Mouse (Mus musculus) small intestine, adult 2 months (tissue): Measurements from ENCODE around the gene Ephb1.

ENCODE experiments used
- CTCF ChIP-seq: fragments of 200-500 bp; IDR thresholded peaks from 2 replicates; pipeline ENCODE4 v1.5.1; 2012; ENCODE audit warnings: low read depth, mild to moderate bottlenecking, control low read depth, inconsistent platforms, low read length, moderate library complexity, mixed read lengths; ENCODE audit not compliant: insufficient replicate concordance, insufficient read length; ENCODE audit errors: extremely low read depth
- POLR2A ChIP-seq: fragments of 200-500 bp; IDR thresholded peaks from 2 replicates; pipeline ENCODE4 v1.6.1; 2012; ENCODE audit warnings: low read depth, mild to moderate bottlenecking, control low read depth, inconsistent platforms, low read length, moderate library complexity

DNA sequence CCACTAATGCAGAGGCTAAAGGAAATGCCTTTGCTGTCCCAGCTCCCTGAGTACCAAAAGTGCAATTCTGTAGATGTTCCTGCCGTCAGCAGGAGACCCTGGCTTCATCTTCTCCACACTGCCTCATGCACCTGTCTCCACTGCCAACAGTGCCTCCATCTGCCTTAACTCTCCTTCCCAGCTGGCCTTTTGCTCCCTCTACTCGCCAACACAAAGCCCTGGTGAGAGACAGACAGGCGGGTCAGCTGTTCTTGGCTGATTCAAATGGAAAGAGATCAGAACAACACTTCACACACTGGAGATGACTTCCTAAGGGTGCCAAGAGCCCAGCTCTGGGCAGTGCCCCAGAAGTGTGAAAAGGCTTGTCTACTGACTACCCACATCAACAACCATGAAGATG, 78.6 kb downstream of the Ephb1 start:
- TF ChIP-seq POLR2A (no peak), CTCF (no peak)
